Mouse (Mus musculus) kidney, adult 2 months (tissue): ENCODE data around the gene Nol10. TPM values are rescaled to one million over a fixed set of nuclear protein-coding genes. Genes with fewer than 3 reads are reported as not detected.

ENCODE experiments used
- DNase-seq: peaks from one replicate; pipeline ENCODE4 v3.0.0; 2021
- H3K27ac ChIP-seq: fragments of 200-500 bp; 2 replicates; pipeline ENCODE4 v1.5.1; 2012; ENCODE audit warnings: low read depth, low read length, control low read depth, inconsistent platforms; ENCODE audit not compliant: insufficient read depth
- H3K27me3 ChIP-seq: fragments of 200-500 bp; replicated peaks from 2 replicates; pipeline ENCODE4 v1.6.1; 2012; ENCODE audit warnings: mild to moderate bottlenecking, moderate library complexity, low read length, inconsistent platforms; ENCODE audit not compliant: control insufficient read depth, insufficient read depth
- H3K36me3 ChIP-seq: fragments of 200-500 bp; 2 replicates; pipeline ENCODE4 v1.6.1; 2012; ENCODE audit warnings: mild to moderate bottlenecking, moderate library complexity, low read length, inconsistent platforms; ENCODE audit not compliant: control insufficient read depth, insufficient read depth
- H3K4me1 ChIP-seq: fragments of 200-500 bp; 2 replicates; pipeline ENCODE4 v1.6.1; 2011; ENCODE audit warnings: low read length; ENCODE audit not compliant: control insufficient read depth, insufficient read depth
- H3K4me3 ChIP-seq: fragments of 200-500 bp; 2 replicates; pipeline ENCODE4 v1.5.1; 2011; ENCODE audit warnings: mild to moderate bottlenecking, low read depth, low read length, control low read depth; ENCODE audit not compliant: insufficient read depth
- CTCF ChIP-seq: fragments of 200-500 bp; conservative IDR thresholded peaks from 2 replicates; pipeline ENCODE4 v1.5.1; 2011; ENCODE audit warnings: low read depth, mild to moderate bottlenecking, control low read depth, low read length, moderate library complexity, mixed read lengths; ENCODE audit not compliant: insufficient read depth, insufficient read length
- POLR2A ChIP-seq: fragments of 200-500 bp; IDR thresholded peaks from one replicate; pipeline ENCODE4 v1.6.1; 2011; ENCODE audit warnings: low read depth, low read length, control low read depth
- WGBS: fragments of 180-500 bp; shearing (Covaris S2); methylation state at CpG from one replicate; pipeline ENCODE4 v1.1.7; 2018; 5-methylcytosine and 5-hydroxymethylcytosine counted together
- polyA plus RNA-seq: library from polyadenylated mRNA; depleted of rRNA; stranded (reverse); fragments of >200 nt; gene quantifications from 2 replicates; pipeline ENCODE4 v1.2.3, GENCODE M21; 2012

Gene Nol10
- polyA plus RNA-seq, 1 experiment: 6.1 TPM

GRCm38 (mm10) chr12:17390036-17390435 lies 41.8 kb downstream of the Nol10 start:
- Histone ChIP-seq H3K27ac (no peak overlapping the region), H3K4me3 (no peak overlapping the region), H3K27me3 (no peaks in the 10 kb centered on the region), H3K36me3 (no peaks in the 10 kb centered on the region), H3K4me1 (no peaks in the 10 kb centered on the region)
- no peak for TF ChIP-seq POLR2A
- no peak for TF ChIP-seq CTCF
- no peak for DNase-seq

- H3K4me1 ChIP-seq: no peaks in the 10 kb centered on the region
- no peaks in the 10 kb centered on the region for H3K36me3 ChIP-seq
- H3K27ac ChIP-seq: no peak overlapping the region
- TF ChIP-seq POLR2A (no peak), CTCF (no peak)
- no peaks in the 10 kb centered on the region for H3K27me3 ChIP-seq
- 45% methylated on average over 4 of the region's 4 CpGs for WGBS
- no peak overlapping the region for H3K4me3 ChIP-seq
- DNase-seq: peak; percentile 58
These were observed 42.3 kb downstream of the Nol10 start for GRCm38 (mm10) chr12:17390510-17390909.

- WGBS: 86% methylated on average over 13 of the region's 13 CpGs
- no peak for TF ChIP-seq CTCF
- no peak for TF ChIP-seq POLR2A
- DNase-seq: no peak
- no peak overlapping the region for H3K27ac ChIP-seq
- H3K36me3 ChIP-seq: no peaks in the 10 kb centered on the region
- H3K27me3 ChIP-seq: no peaks in the 10 kb centered on the region
- no peaks in the 10 kb centered on the region for H3K4me1 ChIP-seq
- no peak overlapping the region for H3K4me3 ChIP-seq
These were observed 44.9 kb downstream of the Nol10 start for GRCm38 (mm10) chr12:17393148-17393547.

GRCm38 (mm10) chr12:17397150-17397549 lies 48.9 kb downstream of the Nol10 start:
- DNase-seq: no peak
- WGBS: 65% methylated on average over 2 of the region's 2 CpGs
- Histone ChIP-seq H3K27ac (no peak overlapping the region), H3K36me3 (no peaks in the 10 kb centered on the region), H3K4me3 (no peak overlapping the region), H3K4me1 (no peaks in the 10 kb centered on the region), H3K27me3 (no peaks in the 10 kb centered on the region)
- no peak for TF ChIP-seq POLR2A
- TF ChIP-seq CTCF: no peak

- H3K4me1 ChIP-seq: no peaks in the 10 kb centered on the region
- no peak for TF ChIP-seq POLR2A
- TF ChIP-seq CTCF: no peak
- H3K27ac ChIP-seq: no peak overlapping the region
- no peaks in the 10 kb centered on the region for H3K27me3 ChIP-seq
- DNase-seq: no peak
- H3K36me3 ChIP-seq: no peaks in the 10 kb centered on the region
- 82% methylated on average over 1 of the region's 1 CpGs for WGBS
- no peak overlapping the region for H3K4me3 ChIP-seq
These were observed 53.2 kb downstream of the Nol10 start for GRCm38 (mm10) chr12:17401419-17401818.

- TF ChIP-seq CTCF (no peak), POLR2A (no peak)
- H3K27me3 ChIP-seq: no peaks in the 10 kb centered on the region
- 75% methylated on average over 3 of the region's 3 CpGs for WGBS
- peaks cover 2% of the 10 kb centered on the region; the same call in 1 of the 2 replicates for H3K36me3 ChIP-seq
- no peaks in the 10 kb centered on the region for H3K4me1 ChIP-seq
- H3K4me3 ChIP-seq: no peak overlapping the region
- H3K27ac ChIP-seq: no peak overlapping the region
- DNase-seq: no peak
These were observed 53.9 kb downstream of the Nol10 start for GRCm38 (mm10) chr12:17402116-17402515.

- Histone ChIP-seq H3K27ac (no peak overlapping the region), H3K36me3 (peaks cover 2% of the 10 kb centered on the region; the same call in 1 of the 2 replicates), H3K4me3 (no peak overlapping the region), H3K4me1 (no peaks in the 10 kb centered on the region), H3K27me3 (no peaks in the 10 kb centered on the region)
- 94% methylated on average over 4 of the region's 4 CpGs for whole genome bisulfite sequencing
- TF ChIP-seq POLR2A: no peak
- no peak for TF ChIP-seq CTCF
- no peak for DNase-seq
These were observed 55.7 kb downstream of the Nol10 start for GRCm38 (mm10) chr12:17403998-17404397.
